Mouse (Mus musculus) embryonic stem cell, embryonic (primary cell): ENCODE results near the gene Nelfb.

Experiments
- CTCF ChIA-PET, 4 experiments: fragments of 300-600 bp in 2 of 4; fragments of 350-600 bp in 2 of 4; sonication (Branson Sonifier 250); formaldehyde crosslinking; loops; one replicate each; lab custom pipeline; 2022; ENCODE audit warnings: inconsistent platforms in 2 of 4; lab: Charles Lee
- POLR2A ChIA-PET, 4 experiments: fragments of 300-600 bp in 2 of 4; fragments of 350-600 bp in 2 of 4; sonication (Branson Sonifier 250); formaldehyde crosslinking; loops; one replicate each; lab custom pipeline; 2022; ENCODE audit warnings: antibody characterized with exemption in 4 of 4, inconsistent platforms in 1 of 4; lab: Charles Lee

The Nelfb gene

DNA sequence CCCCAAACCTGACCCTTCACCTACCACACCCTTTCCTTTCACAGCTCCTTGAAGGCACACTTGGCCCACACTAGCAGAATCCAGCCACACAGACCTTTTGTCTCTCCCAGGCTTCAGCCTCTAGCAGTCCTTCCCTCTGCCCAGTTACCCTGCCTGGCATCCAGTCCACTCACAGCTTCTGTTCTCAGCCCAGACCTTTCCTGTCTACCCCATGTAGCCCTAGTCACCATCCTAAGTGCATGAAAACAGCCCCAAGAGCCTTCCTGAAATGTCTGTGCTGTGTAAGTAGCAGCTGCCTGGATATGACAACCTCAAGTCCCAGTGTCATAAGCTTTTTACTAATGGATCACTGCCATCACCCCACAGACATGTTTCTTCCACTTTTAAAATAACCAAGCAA lies 13.3 kb downstream of the Nelfb start:
- POLR2A ChIA-PET = interaction anchor here (0.7 to 55.8 kb wide), 17 partner anchors 7 to 178 kb away, joined by 3 to 2347 read pairs (median 15); partner anchors contain the start of genes AL732309.1 (in 2 of the 4), Cysrt1 (in 2 of the 4), Nelfb (in 2 of the 4) and Nrarp (in 2 of the 4)
- CTCF ChIA-PET = interaction anchor here in 3 of 4 experiments (0.6 to 4.7 kb wide), 6 partner anchors 30 to 223 kb away, joined by 3 to 39 read pairs (median 3); no protein-coding TSS in a partner anchor

- ChIA-PET CTCF (interaction anchor here in 3 of 4 experiments (0.6 to 4.7 kb wide), 14 partner anchors 13 to 222 kb away, joined by 3 to 39 read pairs (median 4); partner anchors contain the start of genes AL732309.1 (in 1 of the 3), Nelfb (in 1 of the 3), Nrarp (in 1 of the 3) and Tmem203 (in 1 of the 3)), POLR2A (interaction anchor here (0.6 to 55.8 kb wide), 36 partner anchors 8 to 361 kb away, joined by 3 to 2347 read pairs (median 7); partner anchors contain the start of genes Tubb4b (in 4 of the 4), Nelfb (in 3 of the 4), Tmem203 (in 3 of the 4) and AL732309.1 (in 2 of the 4))
Observed at GRCm38 (mm10) chr2:25197191-25197590, 14.1 kb downstream of the Nelfb start.

DNA sequence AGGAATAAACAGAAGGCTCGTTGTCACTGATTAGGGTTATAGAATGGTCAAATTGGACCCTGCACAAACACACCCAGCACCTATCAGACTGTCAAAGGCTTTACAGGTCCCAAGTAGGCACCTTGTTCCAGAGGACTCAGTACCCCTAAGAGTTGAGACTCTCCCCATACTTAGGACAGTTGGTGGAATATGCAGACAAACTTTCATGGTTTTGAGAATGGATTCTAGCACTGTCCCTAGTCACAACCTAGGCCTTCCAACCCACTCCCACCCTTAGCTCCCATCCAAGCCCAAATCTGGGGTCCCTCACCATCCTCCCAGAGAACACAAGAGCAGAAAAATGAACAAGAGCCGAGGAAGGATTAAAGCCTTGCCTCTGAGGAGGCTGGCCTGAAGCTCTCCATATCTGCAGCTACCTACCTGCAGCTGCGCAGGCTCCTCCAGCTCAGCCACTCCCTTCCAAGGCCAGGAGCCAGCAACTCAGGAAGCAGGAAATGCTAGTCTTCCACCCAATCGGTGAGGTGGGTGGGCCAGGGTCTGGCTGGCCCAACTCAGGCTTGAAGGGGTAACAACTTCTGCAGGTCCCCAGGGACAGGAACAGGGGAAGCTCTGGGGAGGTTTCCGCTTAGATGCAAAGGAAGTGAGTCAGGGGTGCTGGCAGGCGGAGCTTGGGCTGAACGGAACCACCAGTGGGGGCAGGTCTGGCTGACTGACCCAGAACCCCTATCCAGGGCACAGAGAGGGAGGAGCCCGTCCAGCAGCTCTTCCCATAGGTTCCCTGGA lies 14.9 kb downstream of the Nelfb start, which contains the start of gene Tor4a:
Gene Tor4a (minus strand): TSS at position 715 of the 783 bp plus-strand sequence.
- CTCF ChIA-PET = interaction anchor here (0.6 to 4.7 kb wide), 22 partner anchors 10 to 206 kb away, joined by 3 to 39 read pairs (median 4); partner anchors contain the start of genes Nrarp (in 2 of the 4), AL732309.1 (in 1 of the 4), Man1b1 (in 1 of the 4) and Nelfb (in 1 of the 4)
- POLR2A ChIA-PET = interaction anchor here (0.6 to 55.8 kb wide), 46 partner anchors 9 to 361 kb away, joined by 3 to 2347 read pairs (median 4); partner anchors contain the start of genes Nelfb (in 4 of the 4), Tubb4b (in 4 of the 4), Nrarp (in 3 of the 4) and Tmem203 (in 3 of the 4)

GRCm38 (mm10) chr2:25195211-25196156 lies 15.8 kb downstream of the Nelfb start:
- POLR2A ChIA-PET = interaction anchor here (0.6 to 55.8 kb wide), 50 partner anchors 9 to 362 kb away, joined by 3 to 2347 read pairs (median 6); partner anchors contain the start of genes Tubb4b (in 4 of the 4), Nelfb (in 3 of the 4), Nrarp (in 3 of the 4) and Tmem203 (in 3 of the 4)
- CTCF ChIA-PET = interaction anchor here (0.6 to 4.7 kb wide), 32 partner anchors 9 to 303 kb away, joined by 3 to 39 read pairs (median 4); partner anchors contain the start of genes Nrarp (in 2 of the 4), Tmem203 (in 2 of the 4), AL732309.1 (in 1 of the 4) and Abca2 (in 1 of the 4)

GRCm38 (mm10) chr2:25194486-25195171 lies 16.7 kb downstream of the Nelfb start:
- ChIA-PET CTCF (interaction anchor here (0.8 to 4.7 kb wide), 25 partner anchors 8 to 302 kb away, joined by 3 to 39 read pairs (median 4); partner anchors contain the start of genes Nrarp (in 2 of the 4), Abca2 (in 1 of the 4), Nelfb (in 1 of the 4) and Tmem203 (in 1 of the 4)), POLR2A (interaction anchor here (0.6 to 55.8 kb wide), 43 partner anchors 9 to 260 kb away, joined by 3 to 2347 read pairs (median 4); partner anchors contain the start of genes Tubb4b (in 4 of the 4), Nrarp (in 3 of the 4), Tmem203 (in 3 of the 4) and Tprn (in 3 of the 4))

- ChIA-PET CTCF (interaction anchor here in 3 of 4 experiments (0.8 to 4.7 kb wide), 16 partner anchors 9 to 235 kb away, joined by 3 to 39 read pairs (median 5); partner anchors contain the start of genes Nrarp (in 2 of the 3), Abca2 (in 1 of the 3), Nelfb (in 1 of the 3) and Tmem203 (in 1 of the 3)), POLR2A (interaction anchor here (0.6 to 55.8 kb wide), 38 partner anchors 8 to 259 kb away, joined by 3 to 2347 read pairs (median 4); partner anchors contain the start of genes Tubb4b (in 4 of the 4), Nrarp (in 3 of the 4), Tprn (in 3 of the 4) and AL732309.1 (in 2 of the 4))
Observed at GRCm38 (mm10) chr2:25194006-25194405, 17.3 kb downstream of the Nelfb start.

DNA sequence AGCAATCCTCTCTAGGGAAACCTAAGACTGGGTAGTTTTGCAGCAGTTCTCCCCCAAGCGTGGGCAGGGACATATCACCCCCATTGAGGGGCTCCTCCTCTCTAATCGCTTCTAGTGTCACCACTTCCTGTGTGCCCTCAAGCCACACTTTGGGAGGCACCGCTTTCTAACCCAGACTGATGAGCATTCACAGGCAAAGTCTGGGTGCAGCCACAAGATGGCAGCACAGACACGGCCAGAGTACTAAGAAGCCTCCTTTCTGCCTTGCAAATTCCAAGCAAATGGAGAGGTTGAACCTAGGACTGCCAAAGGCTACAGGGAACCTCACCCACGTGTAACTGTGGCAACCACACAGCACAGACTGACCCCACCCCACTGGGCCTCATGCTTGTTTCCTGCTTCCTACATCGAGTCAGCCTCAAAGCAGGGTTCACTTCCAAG lies 17.9 kb downstream of the Nelfb start:
- POLR2A ChIA-PET = interaction anchor here (0.7 to 55.8 kb wide), 16 partner anchors 9 to 62 kb away, joined by 3 to 2347 read pairs (median 22); partner anchors contain the start of genes Tubb4b (in 4 of the 4), Nrarp (in 3 of the 4), AL732309.1 (in 2 of the 4) and Cysrt1 (in 2 of the 4)
- CTCF ChIA-PET = interaction anchor here in 3 of 4 experiments (0.8 to 4.7 kb wide), 7 partner anchors 13 to 235 kb away, joined by 3 to 39 read pairs (median 5); partner anchors contain the start of genes Abca2 (in 1 of the 3), Nelfb (in 1 of the 3) and Nrarp (in 1 of the 3)

- ChIA-PET CTCF (interaction anchor here in 2 of 4 experiments (0.6 to 1.2 kb wide), 2 partner anchors 84 to 184 kb away, joined by 3 read pairs; partner anchors contain the start of genes Anapc2 (in 1 of the 2), Sapcd2 (in 1 of the 2) and Ssna1 (in 1 of the 2)), POLR2A (interaction anchor here in 2 of 4 experiments (1.0 to 55.8 kb wide), 5 partner anchors 9 to 51 kb away, joined by 4 to 2347 read pairs (median 7); partner anchors contain the start of genes AL732309.1 (in 1 of the 2), Anapc2 (in 1 of the 2), Cysrt1 (in 1 of the 2) and Fam166a (in 1 of the 2))
Observed at GRCm38 (mm10) chr2:25187841-25188240, 23.4 kb downstream of the Nelfb start.

DNA sequence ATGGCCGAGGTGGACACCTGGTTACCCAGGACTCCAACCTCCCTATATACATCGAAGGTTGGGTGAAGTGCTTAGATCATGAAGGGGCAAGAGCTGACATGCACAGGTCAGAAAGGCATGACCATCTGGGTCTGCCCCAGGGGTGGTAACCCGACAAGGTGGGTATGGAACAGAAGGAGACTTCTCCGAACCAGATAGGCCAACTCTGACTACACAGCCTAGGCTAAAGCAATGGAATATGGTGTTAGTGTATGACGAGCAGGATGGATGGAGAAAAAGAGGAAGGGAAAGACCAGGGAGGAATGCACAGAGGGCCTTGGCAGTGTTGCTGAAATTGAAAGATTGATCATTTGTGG lies 24.7 kb downstream of the Nelfb start:
- ChIA-PET CTCF (interaction anchor here in 2 of 4 experiments (0.6 to 1.9 kb wide), 10 partner anchors 9 to 190 kb away, joined by 3 to 7 read pairs (median 6); partner anchors contain the start of gene Tor4a (in 1 of the 2)), POLR2A (interaction anchor here in 3 of 4 experiments (0.5 to 55.8 kb wide), 17 partner anchors 8 to 251 kb away, joined by 3 to 2347 read pairs (median 4); partner anchors contain the start of genes Stpg3 (in 2 of the 3), Tmem203 (in 2 of the 3), Tor4a (in 2 of the 3) and AL732309.1 (in 1 of the 3))

DNA sequence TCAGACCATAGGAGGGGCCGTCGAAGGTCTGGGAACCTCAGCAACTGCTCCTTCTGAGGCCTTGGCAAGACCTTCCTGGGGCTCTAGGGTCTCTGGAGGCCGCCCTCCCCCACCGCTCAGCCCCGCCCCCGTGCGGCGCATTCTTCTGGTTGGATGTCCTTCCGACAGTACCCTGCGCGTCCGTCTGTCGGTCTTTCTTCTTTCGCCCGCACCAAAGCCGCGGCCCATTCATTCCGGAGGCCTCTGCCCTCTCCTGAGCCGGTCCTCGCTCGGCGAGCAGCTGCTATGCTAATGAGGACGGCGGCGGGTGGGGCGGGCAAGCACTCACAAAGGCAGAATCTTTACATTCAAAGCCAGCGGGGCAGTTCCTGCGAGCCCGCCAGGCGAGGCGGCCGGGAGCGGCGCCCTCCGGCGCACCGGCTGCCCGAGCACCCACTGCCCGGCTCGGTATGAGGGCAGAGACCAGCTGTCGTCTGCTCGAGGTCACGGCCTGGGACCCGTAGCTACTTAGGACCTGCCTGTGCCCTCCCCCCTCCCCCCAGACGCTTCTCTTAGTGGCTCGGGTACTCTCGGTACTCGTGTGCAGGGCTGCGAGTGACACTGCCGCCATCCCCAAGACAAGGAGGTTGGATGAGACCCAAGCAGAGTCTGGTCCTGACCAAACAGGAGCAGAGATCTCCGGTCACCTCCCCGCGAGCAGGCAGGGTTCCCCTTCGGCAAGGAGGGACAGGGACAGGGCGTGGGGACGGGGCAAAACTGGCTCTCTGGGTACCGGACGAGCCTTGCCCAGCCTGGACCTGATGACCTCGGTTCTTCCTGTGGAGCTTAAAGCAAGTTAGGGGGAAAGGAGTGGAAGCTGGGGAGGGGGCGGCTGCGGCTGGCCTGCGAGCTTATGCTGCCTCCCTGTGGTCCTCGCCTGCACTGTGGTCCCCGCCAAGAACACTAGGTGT lies 25.4 kb downstream of the Nelfb start:
- ChIA-PET CTCF (interaction anchor here (0.6 to 1.9 kb wide), 19 partner anchors 9 to 790 kb away, joined by 3 to 7 read pairs (median 4); partner anchors contain the start of genes Anapc2 (in 1 of the 4), Arrdc1 (in 1 of the 4), Ssna1 (in 1 of the 4) and Tor4a (in 1 of the 4)), POLR2A (interaction anchor here in 3 of 4 experiments (0.5 to 55.8 kb wide), 26 partner anchors 8 to 266 kb away, joined by 3 to 2347 read pairs (median 4); partner anchors contain the start of genes Sapcd2 (in 2 of the 3), Stpg3 (in 2 of the 3), Tmem203 (in 2 of the 3) and Tor4a (in 2 of the 3))

- POLR2A ChIA-PET = interaction anchor here in 3 of 4 experiments (0.8 to 55.8 kb wide), 8 partner anchors 8 to 55 kb away, joined by 3 to 2347 read pairs (median 3); partner anchors contain the start of genes AL732309.1 (in 1 of the 3), Anapc2 (in 1 of the 3), Cysrt1 (in 1 of the 3) and Fam166a (in 1 of the 3)
- CTCF ChIA-PET = interaction anchor here in 1 of 4 experiments (0.6 to 1.7 kb wide), 2 partner anchors 15 to 216 kb away, joined by 3 to 4 read pairs; no protein-coding TSS in a partner anchor
Observed at GRCm38 (mm10) chr2:25184496-25184895, 26.8 kb downstream of the Nelfb start.

DNA sequence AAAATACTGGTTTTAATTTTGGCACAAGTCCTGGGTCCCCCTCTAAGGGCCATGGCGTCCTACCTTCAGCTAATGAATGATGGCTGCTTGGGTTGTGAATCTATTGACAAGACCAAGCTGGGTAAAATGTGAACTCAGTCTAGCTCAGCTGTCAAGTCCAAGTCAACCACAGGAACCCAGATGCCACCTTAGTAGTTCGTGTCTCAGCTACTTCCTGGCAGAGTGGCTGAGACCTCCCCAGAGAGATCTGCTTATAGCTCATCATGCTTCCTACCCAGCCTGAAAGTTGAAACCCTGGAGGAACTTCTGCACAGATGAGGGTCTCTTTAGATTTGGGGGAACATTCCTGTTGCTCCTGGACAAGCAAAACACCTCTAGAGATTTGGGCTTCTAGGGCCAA lies 28.0 kb downstream of the Nelfb start:
- ChIA-PET POLR2A (interaction anchor here in 2 of 4 experiments (0.9 to 55.8 kb wide), 6 partner anchors 11 to 56 kb away, joined by 3 to 2347 read pairs (median 5); partner anchors contain the start of genes AL732309.1 (in 1 of the 2), Anapc2 (in 1 of the 2), Cysrt1 (in 1 of the 2) and Fam166a (in 1 of the 2)), CTCF (no interaction called here)

- ChIA-PET CTCF (no interaction called here), POLR2A (interaction anchor here in 2 of 4 experiments (0.9 to 55.8 kb wide), 4 partner anchors 14 to 57 kb away, joined by 4 to 2347 read pairs (median 5); partner anchors contain the start of genes AL732309.1 (in 1 of the 2), Anapc2 (in 1 of the 2), Cysrt1 (in 1 of the 2) and Fam166a (in 1 of the 2))
Observed at GRCm38 (mm10) chr2:25182664-25183063, 28.6 kb downstream of the Nelfb start.
